Mouse (Mus musculus): ENCODE data around the gene Mcrip1. TPM values are rescaled to one million over a fixed set of nuclear protein-coding genes. Genes with fewer than 3 reads are reported as not detected.
"Not testable (repeated sequence)": the region's sequence is repeated elsewhere in the genome, so short reads cannot be mapped to it uniquely, and the experiment has no call there.

Gene Mcrip1
- polyA plus RNA-seq, 1 experiment from 2014 or later: 244 TPM

DNA sequence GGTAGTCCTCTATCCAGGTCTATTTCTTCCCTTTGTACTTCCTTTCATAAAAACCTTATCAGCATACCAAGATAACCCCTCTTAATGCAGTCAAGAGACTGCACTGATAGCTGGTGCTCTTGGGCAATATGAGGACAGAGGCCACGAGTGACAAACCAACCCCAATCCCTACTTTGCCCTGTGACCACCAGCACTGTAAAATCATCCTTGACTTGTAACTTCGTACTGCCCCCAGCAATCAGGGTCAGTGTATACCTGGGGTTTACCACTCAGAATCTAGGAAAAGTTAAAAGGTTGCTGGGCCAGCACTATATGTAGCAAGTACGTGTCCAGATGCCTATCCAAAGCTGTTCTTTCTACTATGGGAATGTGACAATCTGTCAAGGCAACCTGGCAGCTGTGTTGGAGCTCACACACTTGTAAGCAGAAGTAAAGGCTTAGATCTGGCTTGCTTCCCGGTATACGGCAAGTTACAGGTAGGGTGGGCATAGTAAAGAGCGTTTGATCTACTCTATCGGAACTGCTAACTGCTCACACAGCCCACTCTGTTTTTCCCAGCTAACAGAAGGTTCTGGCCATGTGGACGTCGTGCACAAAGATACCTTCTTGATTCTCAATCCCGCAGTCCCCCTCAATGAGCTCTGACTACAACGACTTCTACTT lies 22.4 kb upstream of the Mcrip1 start:
- H3K36me3 ChIP-seq (ENCODE audit: control insufficient read depth, insufficient read depth, low read length): peaks cover 25% of the 10 kb centered on the region
- no peak for DNase-seq (ENCODE audit: low spot score)
- peak overlapping the region; percentile 90 for H3K4me3 ChIP-seq (ENCODE audit: low read depth, low read length)

DNA sequence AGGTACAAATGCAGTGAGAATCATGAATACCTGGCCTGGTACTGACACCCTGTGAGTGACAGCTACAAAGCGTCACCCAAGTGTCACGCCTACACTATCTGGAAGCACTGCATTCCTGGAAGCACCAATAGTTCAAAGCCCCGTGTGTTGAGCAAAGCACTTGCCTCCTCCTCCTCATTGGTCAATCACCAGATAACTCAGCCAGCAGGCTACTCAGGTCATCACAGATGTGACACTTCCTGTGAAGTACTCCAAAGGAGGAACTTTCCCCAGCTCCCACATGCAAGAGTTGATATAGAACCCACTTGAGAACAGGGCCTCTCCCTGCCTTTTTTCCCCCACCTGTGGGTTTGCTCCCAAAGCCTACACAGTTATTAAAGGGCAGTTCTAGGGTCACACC lies 21.6 kb upstream of the Mcrip1 start:
- Histone ChIP-seq H3K4me1 (ENCODE audit: control insufficient read depth, insufficient read depth, low read length) (peaks cover 15% of the 10 kb centered on the region), H3K27ac (ENCODE audit: low read depth, low read length) (no peak overlapping the region), H3K36me3 (ENCODE audit: control insufficient read depth, insufficient read depth, low read length) (peaks cover 31% of the 10 kb centered on the region), H3K9me3 (ENCODE audit: control insufficient read depth, low read length) (no peaks in the 10 kb centered on the region), H3K9ac (ENCODE audit: low read length) (no peak overlapping the region), H3K4me3 (ENCODE audit: low read depth, low read length) (peak overlapping the region; percentile 90; the same call in 1 of the 2 replicates), H3K4me2 (ENCODE audit: low read depth) (peak overlapping the region; percentile 92), H3K27me3 (ENCODE audit: control insufficient read depth, insufficient read depth, low read length) (no peaks in the 10 kb centered on the region)
- WGBS: 88% methylated on average over 3 of the region's 3 CpGs
- DNase-seq (ENCODE audit: low spot score) (no peak), ATAC-seq (ENCODE audit: insufficient read depth, low FRiP score, low TSS enrichment) (no peak)

More for the DNA sequence above, 22.4 kb upstream of the Mcrip1 start:
- peak overlapping the region; percentile 92 for H3K4me2 ChIP-seq (ENCODE audit: low read depth)
- H3K27me3 ChIP-seq (ENCODE audit: control insufficient read depth, insufficient read depth, low read length): no peaks in the 10 kb centered on the region
- no peak for ATAC-seq (ENCODE audit: insufficient read depth, low FRiP score, low TSS enrichment)
- no peaks in the 10 kb centered on the region for H3K9me3 ChIP-seq (ENCODE audit: control insufficient read depth, low read length)
- 15% methylated on average over 11 of the region's 11 CpGs for WGBS
- H3K27ac ChIP-seq (ENCODE audit: low read depth, low read length): peak overlapping the region; percentile 57; the same call in 1 of the 2 replicates
- H3K4me1 ChIP-seq (ENCODE audit: control insufficient read depth, insufficient read depth, low read length): peaks cover 15% of the 10 kb centered on the region
- H3K9ac ChIP-seq (ENCODE audit: low read length): peak overlapping the region; percentile 90

DNA sequence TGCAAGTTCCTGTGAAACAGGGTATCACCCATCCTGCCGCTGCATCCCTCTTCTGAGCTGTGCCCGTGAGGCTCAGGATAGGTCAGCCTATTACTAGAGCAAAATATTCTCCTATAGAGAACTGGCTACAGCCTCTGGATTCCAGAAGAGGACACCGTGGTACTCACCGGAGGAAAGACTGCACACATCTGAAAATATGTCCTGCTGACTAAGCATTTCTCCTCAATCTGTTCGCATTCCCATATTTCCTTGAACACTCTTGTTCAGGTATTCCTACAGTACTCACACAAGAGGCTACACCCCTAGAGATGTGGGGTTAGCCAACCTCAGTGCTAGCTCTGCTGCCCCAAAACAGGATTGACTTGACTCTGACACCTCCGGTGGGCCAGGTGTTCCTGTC lies 18.8 kb upstream of the Mcrip1 start:
- Histone ChIP-seq H3K9me3 (ENCODE audit: control insufficient read depth, low read length) (no peaks in the 10 kb centered on the region), H3K27ac (ENCODE audit: low read depth, low read length) (no peak overlapping the region), H3K4me1 (ENCODE audit: control insufficient read depth, insufficient read depth, low read length) (peaks cover 8% of the 10 kb centered on the region), H3K4me3 (ENCODE audit: low read depth, low read length) (no peak overlapping the region), H3K9ac (ENCODE audit: low read length) (no peak overlapping the region), H3K4me2 (ENCODE audit: low read depth) (no peak overlapping the region), H3K27me3 (ENCODE audit: control insufficient read depth, insufficient read depth, low read length) (no peaks in the 10 kb centered on the region), H3K36me3 (ENCODE audit: control insufficient read depth, insufficient read depth, low read length) (peaks cover 39% of the 10 kb centered on the region)
- ATAC-seq (ENCODE audit: insufficient read depth, low FRiP score, low TSS enrichment) (no peak), DNase-seq (ENCODE audit: low spot score) (no peak)
- 92% methylated on average over 6 of the region's 6 CpGs for WGBS

DNA sequence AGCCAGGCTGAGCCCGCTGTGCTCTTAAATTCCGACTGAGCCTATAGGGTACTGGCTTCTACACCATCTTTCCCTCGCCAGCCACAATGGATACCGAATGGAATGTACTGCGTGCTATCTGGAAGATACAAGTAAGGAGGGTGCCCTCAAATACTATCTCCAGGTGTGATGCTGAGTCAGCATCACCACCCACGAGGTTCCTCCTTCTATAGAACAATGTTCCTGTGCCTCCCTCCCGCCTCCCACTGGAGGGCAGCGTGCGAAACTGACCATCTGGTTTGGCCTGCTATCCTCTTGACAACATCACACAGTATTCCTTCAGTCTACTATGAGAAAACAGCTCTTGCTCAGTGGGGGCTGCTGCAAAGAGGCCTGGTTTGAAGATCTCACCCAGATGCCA lies 15.6 kb upstream of the Mcrip1 start:
- Histone ChIP-seq H3K9me3 (ENCODE audit: control insufficient read depth, low read length) (no peaks in the 10 kb centered on the region), H3K4me1 (ENCODE audit: control insufficient read depth, insufficient read depth, low read length) (no peaks in the 10 kb centered on the region), H3K4me2 (ENCODE audit: low read depth) (no peak overlapping the region), H3K4me3 (ENCODE audit: low read depth, low read length) (no peak overlapping the region), H3K36me3 (ENCODE audit: control insufficient read depth, insufficient read depth, low read length) (peaks cover 66% of the 10 kb centered on the region), H3K27me3 (ENCODE audit: control insufficient read depth, insufficient read depth, low read length) (no peaks in the 10 kb centered on the region), H3K27ac (ENCODE audit: low read depth, low read length) (no peak overlapping the region), H3K9ac (ENCODE audit: low read length) (no peak overlapping the region)
- no peak for DNase-seq (ENCODE audit: low spot score)
- 85% methylated on average over 9 of the region's 9 CpGs for WGBS
- no peak for ATAC-seq (ENCODE audit: insufficient read depth, low FRiP score, low TSS enrichment)

DNA sequence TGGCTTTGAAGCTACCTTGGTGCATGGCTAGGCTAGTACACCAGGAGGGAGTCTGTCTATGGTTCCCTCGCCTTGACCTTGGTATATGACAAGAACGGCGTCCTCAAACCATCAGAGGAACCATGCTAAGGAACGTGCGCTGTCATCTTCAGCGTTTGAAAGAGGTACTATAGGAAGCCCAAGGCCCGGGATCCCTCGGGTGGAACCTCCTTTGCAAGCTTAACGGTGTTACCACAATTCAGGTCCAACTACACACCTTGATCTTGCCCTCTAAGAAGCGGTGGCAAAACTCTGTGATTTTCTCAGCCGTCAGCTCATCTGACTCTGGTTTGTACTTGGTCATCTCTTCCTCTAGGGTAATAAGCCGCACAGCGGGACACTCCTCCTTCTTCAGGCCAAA lies 13.4 kb upstream of the Mcrip1 start:
- no peaks in the 10 kb centered on the region for H3K27me3 ChIP-seq (ENCODE audit: control insufficient read depth, insufficient read depth, low read length)
- peaks cover 57% of the 10 kb centered on the region for H3K36me3 ChIP-seq (ENCODE audit: control insufficient read depth, insufficient read depth, low read length)
- WGBS: 96% methylated on average over 13 of the region's 13 CpGs
- H3K4me3 ChIP-seq (ENCODE audit: low read depth, low read length): no peak overlapping the region
- no peaks in the 10 kb centered on the region for H3K4me1 ChIP-seq (ENCODE audit: control insufficient read depth, insufficient read depth, low read length)
- DNase-seq (ENCODE audit: low spot score) (no peak), ATAC-seq (ENCODE audit: insufficient read depth, low FRiP score, low TSS enrichment) (no peak)
- no peaks in the 10 kb centered on the region for H3K9me3 ChIP-seq (ENCODE audit: control insufficient read depth, low read length)
- no peak overlapping the region for H3K9ac ChIP-seq (ENCODE audit: low read length)
- H3K4me2 ChIP-seq (ENCODE audit: low read depth): no peak overlapping the region
- no peak overlapping the region for H3K27ac ChIP-seq (ENCODE audit: low read depth, low read length)

DNA sequence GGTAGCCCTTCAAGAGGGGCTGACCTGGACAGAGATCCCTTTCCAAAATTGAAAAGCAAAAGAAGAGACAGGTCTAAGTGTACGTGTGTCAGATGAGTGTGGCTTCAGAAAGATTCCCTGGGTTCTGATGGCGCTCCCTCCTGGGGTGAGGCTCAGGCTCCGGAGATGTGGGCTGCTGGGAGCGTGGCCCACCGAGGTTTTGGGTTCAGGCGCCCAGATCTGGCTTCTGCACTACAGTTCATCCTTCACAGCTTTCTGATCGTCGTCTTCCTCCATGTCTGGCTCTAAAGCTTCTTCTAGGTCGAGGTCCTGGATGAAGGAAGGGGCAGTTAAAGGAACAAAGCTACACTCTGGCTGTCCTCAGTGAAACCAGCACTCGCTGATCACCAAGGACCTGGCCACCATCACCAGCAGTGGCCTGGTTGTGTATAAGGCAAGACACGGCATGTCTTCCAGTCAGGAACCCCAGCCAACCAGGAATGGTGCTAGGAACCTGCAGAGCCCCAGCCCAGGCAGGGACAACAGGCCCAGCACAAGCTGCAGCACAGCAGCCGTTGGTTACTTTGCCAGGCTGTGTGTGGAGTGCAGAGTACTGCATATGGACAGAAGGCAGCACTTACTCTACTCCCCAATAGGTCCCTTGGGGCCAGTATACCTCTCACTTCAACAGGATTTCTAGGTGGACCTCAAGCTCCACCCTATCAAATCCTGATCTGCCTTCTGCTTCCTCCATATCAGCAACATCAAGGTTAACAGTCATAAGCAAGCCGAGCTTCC lies 11.6 kb upstream of the Mcrip1 start:
- H3K4me1 ChIP-seq (ENCODE audit: control insufficient read depth, insufficient read depth, low read length): no peaks in the 10 kb centered on the region
- ATAC-seq (ENCODE audit: insufficient read depth, low FRiP score, low TSS enrichment) (no peak), DNase-seq (ENCODE audit: low spot score) (no peak)
- WGBS: 95% methylated on average over 13 of the region's 13 CpGs
- H3K4me2 ChIP-seq (ENCODE audit: low read depth): no peak overlapping the region
- no peak overlapping the region for H3K4me3 ChIP-seq (ENCODE audit: low read depth, low read length)
- H3K36me3 ChIP-seq (ENCODE audit: control insufficient read depth, insufficient read depth, low read length): peaks cover 43% of the 10 kb centered on the region
- H3K27ac ChIP-seq (ENCODE audit: low read depth, low read length): no peak overlapping the region
- H3K27me3 ChIP-seq (ENCODE audit: control insufficient read depth, insufficient read depth, low read length): no peaks in the 10 kb centered on the region
- no peak overlapping the region for H3K9ac ChIP-seq (ENCODE audit: low read length)
- no peaks in the 10 kb centered on the region for H3K9me3 ChIP-seq (ENCODE audit: control insufficient read depth, low read length)

DNA sequence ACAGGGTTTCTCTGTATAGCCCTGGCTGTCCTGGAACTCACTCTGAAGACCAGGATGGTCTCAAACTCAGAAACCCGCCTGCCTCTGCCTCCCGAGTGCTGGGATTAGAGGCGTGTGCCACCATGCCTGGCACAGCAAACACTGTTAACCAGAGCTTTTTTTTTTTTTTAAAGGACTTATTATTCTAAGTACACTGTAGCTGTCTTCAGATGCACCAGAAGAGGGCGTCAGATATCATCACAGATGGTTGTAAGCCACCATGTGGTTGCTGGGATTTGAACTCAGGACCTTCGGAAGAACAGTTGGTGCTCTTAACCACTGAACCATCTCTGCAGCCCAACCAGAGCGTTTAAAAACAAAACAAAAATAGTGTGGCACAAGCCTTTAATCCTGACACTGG lies 9.3 kb upstream of the Mcrip1 start:
- H3K4me2 ChIP-seq (ENCODE audit: low read depth); DNase-seq (ENCODE audit: low spot score); H3K27ac ChIP-seq (ENCODE audit: low read depth, low read length); H3K9me3 ChIP-seq (ENCODE audit: control insufficient read depth, low read length); ATAC-seq (ENCODE audit: insufficient read depth, low FRiP score, low TSS enrichment); H3K4me1 ChIP-seq (ENCODE audit: control insufficient read depth, insufficient read depth, low read length); H3K27me3 ChIP-seq (ENCODE audit: control insufficient read depth, insufficient read depth, low read length); H3K4me3 ChIP-seq (ENCODE audit: low read depth, low read length); H3K9ac ChIP-seq (ENCODE audit: low read length): not testable (repeated sequence)
- 89% methylated on average over 6 of the region's 6 CpGs for WGBS
- H3K36me3 ChIP-seq (ENCODE audit: control insufficient read depth, insufficient read depth, low read length): peaks cover 40% of the 10 kb centered on the region

DNA sequence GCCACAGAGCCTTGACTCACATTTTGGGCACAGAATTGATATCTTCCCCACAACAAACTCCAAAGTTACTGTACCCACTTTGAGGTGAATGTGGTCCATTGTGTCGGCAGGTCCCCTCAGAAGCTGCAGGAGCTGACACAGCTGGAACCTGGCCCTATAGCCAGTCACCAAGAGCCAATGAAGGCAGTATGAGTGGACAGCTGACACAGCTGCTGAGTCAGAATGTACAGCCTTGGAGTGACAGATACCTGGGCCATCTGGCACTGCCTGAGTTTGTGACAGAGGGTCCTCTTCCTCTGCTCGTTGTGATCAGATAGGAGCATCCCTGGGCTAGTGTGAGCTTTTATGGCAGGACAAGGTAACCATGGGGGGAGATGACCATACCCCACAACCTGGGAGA lies 5.7 kb upstream of the Mcrip1 start:
- ATAC-seq (ENCODE audit: insufficient read depth, low FRiP score, low TSS enrichment) (no peak), DNase-seq (ENCODE audit: low spot score) (no peak)
- Histone ChIP-seq H3K4me3 (ENCODE audit: low read depth, low read length) (no peak overlapping the region), H3K27ac (ENCODE audit: low read depth, low read length) (no peak overlapping the region), H3K9me3 (ENCODE audit: control insufficient read depth, low read length) (no peaks in the 10 kb centered on the region), H3K9ac (ENCODE audit: low read length) (no peak overlapping the region), H3K4me2 (ENCODE audit: low read depth) (no peak overlapping the region), H3K27me3 (ENCODE audit: control insufficient read depth, insufficient read depth, low read length) (no peaks in the 10 kb centered on the region), H3K36me3 (ENCODE audit: control insufficient read depth, insufficient read depth, low read length) (peaks cover 5% of the 10 kb centered on the region), H3K4me1 (ENCODE audit: control insufficient read depth, insufficient read depth, low read length) (no peaks in the 10 kb centered on the region)
- WGBS: 82% methylated on average over 2 of the region's 2 CpGs

DNA sequence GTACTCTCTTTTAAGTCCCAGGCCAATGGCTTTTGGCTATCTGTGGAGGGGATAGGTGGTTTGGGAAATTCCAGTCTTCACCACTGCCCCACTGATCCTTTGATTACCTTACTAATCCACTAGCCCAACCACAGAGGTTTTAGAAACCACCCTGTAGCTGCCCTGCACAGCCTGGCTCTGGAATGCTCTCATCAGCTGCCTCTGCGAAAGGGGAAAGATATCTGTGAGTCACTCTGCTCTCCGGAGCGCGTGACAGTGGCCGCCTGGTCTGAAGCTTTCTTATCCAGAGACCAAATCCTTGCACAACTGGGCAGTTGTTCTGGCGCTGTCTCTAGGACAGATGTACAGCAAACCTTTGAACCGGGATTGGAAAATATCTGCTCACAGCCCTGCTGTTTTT lies 5.3 kb upstream of the Mcrip1 start:
- Histone ChIP-seq H3K4me3 (ENCODE audit: low read depth, low read length) (no peak overlapping the region), H3K4me1 (ENCODE audit: control insufficient read depth, insufficient read depth, low read length) (peaks cover 3% of the 10 kb centered on the region), H3K36me3 (ENCODE audit: control insufficient read depth, insufficient read depth, low read length) (peaks cover 4% of the 10 kb centered on the region; the same call in 1 of the 2 replicates), H3K4me2 (ENCODE audit: low read depth) (no peak overlapping the region), H3K27ac (ENCODE audit: low read depth, low read length) (no peak overlapping the region), H3K9me3 (ENCODE audit: control insufficient read depth, low read length) (no peaks in the 10 kb centered on the region), H3K27me3 (ENCODE audit: control insufficient read depth, insufficient read depth, low read length) (no peaks in the 10 kb centered on the region), H3K9ac (ENCODE audit: low read length) (no peak overlapping the region; the same call in 1 of the 2 replicates)
- DNase-seq (ENCODE audit: low spot score): no peak
- WGBS: 86% methylated on average over 7 of the region's 7 CpGs
- no peak for ATAC-seq (ENCODE audit: insufficient read depth, low FRiP score, low TSS enrichment)

Data from neural tube, embryonic 11.5 days (tissue).